Mouse (Mus musculus): ENCODE measurements at regions not wholly inside any gene's neighbourhood (a gene's known extent, or its start where the extent isn't known, plus 50 kb on each side); places are given as distances from the start of the nearest gene placed in this dataset.

DNA sequence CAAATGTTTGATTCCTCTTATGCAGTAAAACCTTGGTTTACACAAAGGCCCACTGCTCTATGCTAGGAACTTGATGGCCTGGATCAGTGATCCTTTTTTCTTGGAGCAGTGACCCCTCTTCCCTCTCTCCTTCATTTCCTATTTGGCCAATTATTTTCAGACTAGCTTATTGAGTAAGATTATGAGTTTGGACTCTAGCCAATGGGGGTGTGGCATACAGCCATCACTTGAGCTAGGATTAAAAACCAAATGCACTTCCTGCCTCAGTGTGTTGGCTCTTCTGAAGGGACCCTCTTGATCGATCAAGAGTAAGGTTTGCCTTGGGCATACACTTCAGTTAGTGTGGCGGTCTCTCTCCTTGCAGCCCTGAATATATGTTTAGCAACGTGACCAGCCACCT is 1172.6 kb upstream of the Gulo start:
- no peak for DNase-seq

- no peak for DNase-seq
These were observed 1170.5 kb upstream of the Gulo start for GRCm38 (mm10) chr14:67179549-67179948.

DNA sequence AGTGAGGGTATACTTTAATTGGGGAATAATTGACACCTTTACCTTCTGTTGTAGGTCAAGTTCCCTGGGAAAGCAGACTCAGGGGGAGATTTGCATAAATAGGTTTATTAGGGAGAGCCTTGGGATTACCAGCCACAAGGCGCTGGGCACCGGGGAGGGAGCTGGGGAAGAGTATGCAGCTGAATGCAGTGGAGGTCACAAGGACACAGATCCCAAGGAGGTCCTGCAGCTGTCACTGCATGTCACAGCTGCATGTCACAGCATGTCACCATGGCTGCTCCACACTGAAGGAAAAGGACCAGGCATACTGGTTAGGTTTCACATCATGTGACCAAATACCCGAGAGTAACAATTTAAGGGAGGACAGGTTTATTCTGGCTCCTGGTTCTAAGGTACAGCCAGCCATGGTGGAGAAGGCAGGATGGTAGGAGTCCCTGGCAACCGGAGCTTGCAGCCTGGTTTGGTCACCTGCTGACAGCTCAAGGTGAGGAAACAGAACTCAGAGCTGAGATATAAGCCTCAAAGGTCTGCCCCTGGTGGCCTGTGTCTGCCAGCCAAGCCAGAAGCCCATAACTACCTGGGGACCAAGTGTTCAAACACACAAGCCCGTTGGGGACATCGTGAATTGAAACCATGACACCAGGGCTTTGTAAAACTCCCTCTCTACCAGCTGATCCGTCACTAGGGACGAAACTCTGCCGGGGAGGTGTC is 1169.5 kb upstream of the Gulo start:
- no peak for DNase-seq

GRCm38 (mm10) chr14:67176672-67177071 is 1167.7 kb upstream of the Gulo start:
- no peak for DNase-seq

DNA sequence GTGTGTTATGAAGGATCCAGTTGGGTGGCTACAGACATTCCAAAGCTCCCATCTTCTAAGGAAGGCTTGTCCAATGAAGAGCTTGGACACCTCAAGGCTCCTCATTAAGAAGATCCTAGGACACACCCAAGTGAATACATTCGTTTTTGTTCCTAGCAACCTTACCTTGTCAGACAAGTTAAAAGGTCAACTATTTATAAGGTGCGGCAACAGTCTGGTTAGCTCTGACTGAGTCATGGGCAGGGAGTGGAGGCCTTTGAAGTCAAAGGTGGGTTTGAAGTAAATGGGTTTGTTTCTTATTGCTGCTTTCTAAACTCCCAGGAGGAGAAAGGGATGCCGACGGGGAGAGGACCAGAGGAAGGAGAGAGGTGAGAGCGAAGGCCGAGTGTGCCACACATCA is 1167.1 kb upstream of the Gulo start:
- no peak for DNase-seq

DNA sequence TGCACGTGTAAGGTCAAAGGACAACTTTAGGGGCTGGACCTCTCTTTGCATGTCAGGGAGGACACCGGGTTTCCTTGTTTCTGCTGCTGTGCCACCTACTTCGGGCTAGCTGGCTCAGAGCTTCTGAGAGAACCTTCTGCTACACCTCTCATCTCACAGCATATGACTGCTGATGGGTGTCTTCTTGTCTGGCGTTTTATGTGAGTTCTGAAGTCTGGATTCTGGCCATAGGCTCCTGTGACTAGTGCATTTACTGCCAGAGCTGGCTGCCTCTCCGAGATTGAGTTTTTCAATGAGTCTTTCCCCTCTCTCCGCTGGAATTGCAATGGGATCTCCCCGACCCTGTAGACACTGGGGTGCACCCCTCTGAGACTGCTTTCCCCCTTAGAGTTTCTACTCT is 1165.9 kb upstream of the Gulo start:
- DNase-seq, result no peak

- no peak for DNase-seq
These were observed 1161.8 kb upstream of the Gulo start for GRCm38 (mm10) chr14:67170801-67171200.

DNA sequence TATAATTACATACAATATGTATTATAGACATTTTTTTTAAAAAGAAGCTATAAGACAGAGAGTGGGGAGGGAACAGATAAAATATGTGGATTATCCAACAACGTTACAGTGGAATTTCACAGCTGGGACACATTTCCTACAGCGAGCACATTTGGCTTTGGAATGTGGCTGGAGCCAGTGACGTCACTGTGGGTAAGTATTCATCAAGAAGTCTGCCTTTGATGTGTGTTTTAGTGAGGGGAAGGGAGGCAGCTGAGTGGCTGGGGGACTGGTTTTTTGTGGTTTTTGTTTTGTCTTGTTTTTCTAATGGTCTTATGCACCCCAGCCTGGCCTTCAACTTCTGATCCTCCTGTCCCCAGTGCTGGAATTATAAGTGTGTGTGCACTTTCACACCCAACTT is 1161.2 kb upstream of the Gulo start:
- DNase-seq, result peak in 1 of 2 experiments; percentile 26

DNA sequence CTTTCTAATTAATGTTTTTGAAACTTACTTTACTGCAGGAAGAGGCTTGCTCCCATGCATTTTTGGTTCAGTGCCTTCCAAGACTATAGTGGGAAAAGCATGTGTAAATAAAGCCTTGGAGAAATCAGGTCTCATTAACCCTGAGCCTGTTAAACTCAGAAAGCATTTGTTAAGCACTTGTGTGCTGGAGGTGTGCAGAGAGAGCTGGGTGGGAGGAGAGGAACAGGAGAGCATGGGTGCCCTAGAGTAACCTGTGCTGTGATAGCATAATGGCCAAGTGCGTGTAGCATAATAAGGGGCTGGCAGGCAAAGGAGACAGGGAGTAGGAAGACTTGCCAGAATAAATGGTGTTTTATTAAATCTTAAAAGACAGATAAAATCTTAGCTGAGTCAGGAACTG is 1160.2 kb upstream of the Gulo start:
- no peak for DNase-seq

- DNase-seq, result no peak
These were observed 1151.0 kb upstream of the Gulo start for GRCm38 (mm10) chr14:67159996-67160395.

DNA sequence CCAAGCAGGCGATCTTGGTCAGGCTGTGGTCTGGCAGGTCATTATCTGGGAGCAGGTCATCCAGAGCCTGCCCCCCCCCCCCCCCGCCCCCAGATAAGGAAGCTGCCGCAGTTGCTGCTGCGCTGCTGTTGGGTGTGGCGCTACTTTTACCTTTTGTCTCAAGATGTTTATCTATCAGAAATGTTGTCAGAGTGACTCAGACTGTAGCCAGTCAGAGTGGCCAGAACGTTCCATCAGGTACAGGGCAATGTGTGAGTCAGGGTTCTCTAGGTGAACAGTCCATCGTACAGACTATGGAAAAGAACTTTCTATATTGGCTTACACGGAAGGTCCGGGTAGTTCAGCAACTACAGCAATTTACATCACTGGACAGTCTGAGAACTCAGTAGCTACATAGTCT is 1149.9 kb upstream of the Gulo start:
- DNase-seq, result no peak

DNA sequence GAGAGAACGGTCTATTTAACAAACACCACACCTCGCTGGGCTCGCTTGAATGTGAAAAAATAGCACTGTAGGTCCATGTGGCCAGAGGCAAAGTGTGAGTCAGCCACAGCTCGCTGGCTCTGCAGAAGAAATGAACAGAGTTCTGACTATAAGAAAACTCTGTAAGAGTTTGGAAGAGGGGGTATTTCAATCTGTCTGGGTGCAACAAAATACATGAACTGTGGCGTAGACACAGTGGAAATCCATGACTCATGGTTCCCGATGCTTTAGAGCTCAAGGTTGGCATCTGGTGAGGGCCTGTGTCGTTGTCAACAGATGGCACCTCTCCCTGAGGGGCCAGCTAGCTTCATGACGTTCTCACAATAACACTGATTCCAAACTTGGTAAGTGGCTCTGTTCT is 1147.4 kb upstream of the Gulo start:
- DNase-seq, result peak; percentile 36 to 42

GRCm38 (mm10) chr14:67153621-67154020 is 1144.6 kb upstream of the Gulo start:
- DNase-seq, result peak in 1 of 2 experiments; percentile 60

- peak; percentile 49 to 54 for DNase-seq
These were observed 1141.0 kb upstream of the Gulo start for GRCm38 (mm10) chr14:67149961-67150471.

DNA sequence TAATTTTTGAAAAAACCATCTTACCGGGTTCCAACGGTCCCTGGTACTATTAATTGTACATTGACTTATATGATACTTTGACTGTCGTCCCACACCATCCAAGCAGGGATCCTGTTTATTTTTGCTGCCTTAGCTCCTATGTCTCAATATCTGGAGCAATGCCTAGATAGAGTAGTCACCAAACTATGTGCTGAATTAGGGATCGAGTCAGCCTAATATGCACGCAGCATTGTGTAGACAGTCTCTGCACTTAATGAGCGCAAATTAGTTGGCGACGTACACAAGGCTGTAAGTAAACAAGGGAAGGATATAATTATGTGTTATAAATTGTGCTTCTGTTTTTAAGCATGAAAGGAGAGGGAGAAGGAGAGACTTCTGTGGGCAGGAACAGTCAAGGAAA is 1140.1 kb upstream of the Gulo start:
- no peak for DNase-seq

- DNase-seq, result no peak
These were observed 1137.6 kb upstream of the Gulo start for GRCm38 (mm10) chr14:67146602-67147001.

DNA sequence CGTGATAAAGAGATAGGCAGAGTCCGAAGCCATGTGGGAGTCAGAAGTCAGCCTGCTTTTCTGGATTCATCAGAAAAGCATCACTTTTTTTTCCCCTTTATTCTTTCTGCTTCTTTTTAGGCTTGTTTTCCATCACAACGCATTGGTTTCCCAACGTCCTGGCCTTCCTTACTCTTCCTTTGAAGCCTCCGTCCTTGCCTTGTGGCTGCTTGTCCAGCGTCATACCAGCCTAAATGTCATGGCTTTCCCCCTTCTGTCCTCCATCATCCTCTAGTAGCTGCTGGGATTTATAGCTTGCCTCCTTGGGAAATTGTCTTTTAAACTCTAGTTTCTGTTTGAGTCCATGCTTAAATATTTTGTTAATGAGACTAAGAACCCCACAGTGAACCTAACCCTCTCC is 1136.0 kb upstream of the Gulo start:
- peak; percentile 55 to 72 for DNase-seq

- peak in 1 of 2 experiments; percentile 32 for DNase-seq
These were observed 1135.5 kb upstream of the Gulo start for GRCm38 (mm10) chr14:67144461-67144985.

GRCm38 (mm10) chr14:67143826-67144225 is 1134.8 kb upstream of the Gulo start:
- no peak for DNase-seq

GRCm38 (mm10) chr14:67142556-67143250 is 1133.7 kb upstream of the Gulo start:
- no peak for DNase-seq

- DNase-seq, result peak; percentile 69 to 72
These were observed 1132.8 kb upstream of the Gulo start for GRCm38 (mm10) chr14:67141581-67142441.

GRCm38 (mm10) chr14:67141151-67141550 is 1132.1 kb upstream of the Gulo start:
- no peak for DNase-seq

Measured in adrenal gland, postnatal 36 days (tissue).